Mouse (Mus musculus): Measurements from ENCODE around the gene Atxn10. TPM values are rescaled to one million over a fixed set of nuclear protein-coding genes. Genes with fewer than 3 reads are reported as not detected.

Atxn10 gene
- polyA plus RNA-seq, 1 experiment = 320 TPM

DNA sequence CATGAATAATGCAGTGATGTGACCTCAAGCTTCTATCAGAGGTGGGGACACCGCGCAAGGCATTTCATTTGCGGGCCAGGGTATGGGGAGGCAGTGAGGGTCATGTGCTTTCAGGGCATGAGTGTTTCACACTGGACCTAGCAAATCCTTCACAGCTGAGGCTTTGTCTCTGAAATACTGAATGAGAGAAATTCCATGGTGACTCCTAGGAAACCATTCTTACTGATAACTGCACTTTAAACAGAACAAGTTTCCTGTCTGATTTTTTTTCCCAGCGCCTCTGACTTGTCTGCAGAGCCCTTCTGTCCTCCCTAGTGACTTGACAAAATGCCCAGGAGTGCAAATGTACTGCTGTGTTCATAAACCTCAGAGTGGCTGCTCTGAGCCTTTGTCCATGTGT lies 125.5 kb downstream of the Atxn10 start:
- no peaks in the 10 kb centered on the region for H3K27me3 ChIP-seq (ENCODE audit: control insufficient read depth, insufficient read depth, low read length, poor library complexity, severe bottlenecking)
- H3K27ac ChIP-seq (ENCODE audit: insufficient read depth, low read length) = no peak overlapping the region
- no peak overlapping the region for H3K4me3 ChIP-seq (ENCODE audit: low read depth, low read length)
- peaks cover 2% of the 10 kb centered on the region for H3K4me1 ChIP-seq (ENCODE audit: control insufficient read depth, insufficient read depth, low read length)
- TF ChIP-seq POLR2A (IDR thresholded peaks at IDR 0.05; ENCODE audit: insufficient read depth, low read length) (no peak), EP300 (IDR thresholded peaks at IDR 0.05; ENCODE audit: insufficient read depth, low read depth, low read length) (no peak), CTCF (IDR thresholded peaks at IDR 0.05; ENCODE audit: low read depth, low read length) (no peak)
- H3K36me3 ChIP-seq (ENCODE audit: control insufficient read depth, insufficient read depth, low read length, poor library complexity, severe bottlenecking) = peaks cover 24% of the 10 kb centered on the region
- H3K9me3 ChIP-seq (replicated peaks; ENCODE audit: control insufficient read depth, insufficient read depth, low read length, poor library complexity, severe bottlenecking) = no peaks in the 10 kb centered on the region
- H3K9ac ChIP-seq (ENCODE audit: low read depth, poor library complexity, severe bottlenecking) = no peak overlapping the region

- Histone ChIP-seq H3K4me3 (ENCODE audit: low read depth, low read length) (no peak overlapping the region), H3K4me1 (ENCODE audit: control insufficient read depth, insufficient read depth, low read length) (peaks cover 2% of the 10 kb centered on the region), H3K9ac (ENCODE audit: low read depth, poor library complexity, severe bottlenecking) (no peak overlapping the region), H3K9me3 (replicated peaks; ENCODE audit: control insufficient read depth, insufficient read depth, low read length, poor library complexity, severe bottlenecking) (no peaks in the 10 kb centered on the region), H3K27ac (ENCODE audit: insufficient read depth, low read length) (no peak overlapping the region), H3K27me3 (ENCODE audit: control insufficient read depth, insufficient read depth, low read length, poor library complexity, severe bottlenecking) (no peaks in the 10 kb centered on the region), H3K36me3 (ENCODE audit: control insufficient read depth, insufficient read depth, low read length, poor library complexity, severe bottlenecking) (peaks cover 23% of the 10 kb centered on the region)
- TF ChIP-seq EP300 (IDR thresholded peaks at IDR 0.05; ENCODE audit: insufficient read depth, low read depth, low read length) (no peak), POLR2A (IDR thresholded peaks at IDR 0.05; ENCODE audit: insufficient read depth, low read length) (no peak), CTCF (IDR thresholded peaks at IDR 0.05; ENCODE audit: low read depth, low read length) (no peak)
These were observed 126.1 kb downstream of the Atxn10 start for GRCm38 (mm10) chr15:85462138-85462537.

- Histone ChIP-seq H3K9me3 (replicated peaks; ENCODE audit: control insufficient read depth, insufficient read depth, low read length, poor library complexity, severe bottlenecking) (no peaks in the 10 kb centered on the region), H3K9ac (ENCODE audit: low read depth, poor library complexity, severe bottlenecking) (no peak overlapping the region), H3K4me1 (ENCODE audit: control insufficient read depth, insufficient read depth, low read length) (peaks cover 2% of the 10 kb centered on the region), H3K36me3 (ENCODE audit: control insufficient read depth, insufficient read depth, low read length, poor library complexity, severe bottlenecking) (peaks cover 26% of the 10 kb centered on the region), H3K27me3 (ENCODE audit: control insufficient read depth, insufficient read depth, low read length, poor library complexity, severe bottlenecking) (no peaks in the 10 kb centered on the region), H3K4me3 (ENCODE audit: low read depth, low read length) (no peak overlapping the region), H3K27ac (ENCODE audit: insufficient read depth, low read length) (no peak overlapping the region)
- no peak for TF ChIP-seq EP300 (IDR thresholded peaks at IDR 0.05; ENCODE audit: insufficient read depth, low read depth, low read length)
- TF ChIP-seq CTCF (IDR thresholded peaks at IDR 0.05; ENCODE audit: low read depth, low read length) = no peak
- TF ChIP-seq POLR2A (IDR thresholded peaks at IDR 0.05; ENCODE audit: insufficient read depth, low read length) = no peak
These were observed 127.2 kb downstream of the Atxn10 start for GRCm38 (mm10) chr15:85463027-85463790.

- H3K9ac ChIP-seq (ENCODE audit: low read depth, poor library complexity, severe bottlenecking) = no peak overlapping the region
- no peak for TF ChIP-seq CTCF (IDR thresholded peaks at IDR 0.05; ENCODE audit: low read depth, low read length)
- TF ChIP-seq EP300 (IDR thresholded peaks at IDR 0.05; ENCODE audit: insufficient read depth, low read depth, low read length) = no peak
- no peak for TF ChIP-seq POLR2A (IDR thresholded peaks at IDR 0.05; ENCODE audit: insufficient read depth, low read length)
- H3K36me3 ChIP-seq (ENCODE audit: control insufficient read depth, insufficient read depth, low read length, poor library complexity, severe bottlenecking) = peaks cover 24% of the 10 kb centered on the region
- H3K4me3 ChIP-seq (ENCODE audit: low read depth, low read length) = no peak overlapping the region
- H3K4me1 ChIP-seq (ENCODE audit: control insufficient read depth, insufficient read depth, low read length) = peaks cover 2% of the 10 kb centered on the region
- H3K27ac ChIP-seq (ENCODE audit: insufficient read depth, low read length) = no peak overlapping the region
- H3K27me3 ChIP-seq (ENCODE audit: control insufficient read depth, insufficient read depth, low read length, poor library complexity, severe bottlenecking) = no peaks in the 10 kb centered on the region
- no peaks in the 10 kb centered on the region for H3K9me3 ChIP-seq (replicated peaks; ENCODE audit: control insufficient read depth, insufficient read depth, low read length, poor library complexity, severe bottlenecking)
These were observed 128.1 kb downstream of the Atxn10 start for GRCm38 (mm10) chr15:85464190-85464589.

DNA sequence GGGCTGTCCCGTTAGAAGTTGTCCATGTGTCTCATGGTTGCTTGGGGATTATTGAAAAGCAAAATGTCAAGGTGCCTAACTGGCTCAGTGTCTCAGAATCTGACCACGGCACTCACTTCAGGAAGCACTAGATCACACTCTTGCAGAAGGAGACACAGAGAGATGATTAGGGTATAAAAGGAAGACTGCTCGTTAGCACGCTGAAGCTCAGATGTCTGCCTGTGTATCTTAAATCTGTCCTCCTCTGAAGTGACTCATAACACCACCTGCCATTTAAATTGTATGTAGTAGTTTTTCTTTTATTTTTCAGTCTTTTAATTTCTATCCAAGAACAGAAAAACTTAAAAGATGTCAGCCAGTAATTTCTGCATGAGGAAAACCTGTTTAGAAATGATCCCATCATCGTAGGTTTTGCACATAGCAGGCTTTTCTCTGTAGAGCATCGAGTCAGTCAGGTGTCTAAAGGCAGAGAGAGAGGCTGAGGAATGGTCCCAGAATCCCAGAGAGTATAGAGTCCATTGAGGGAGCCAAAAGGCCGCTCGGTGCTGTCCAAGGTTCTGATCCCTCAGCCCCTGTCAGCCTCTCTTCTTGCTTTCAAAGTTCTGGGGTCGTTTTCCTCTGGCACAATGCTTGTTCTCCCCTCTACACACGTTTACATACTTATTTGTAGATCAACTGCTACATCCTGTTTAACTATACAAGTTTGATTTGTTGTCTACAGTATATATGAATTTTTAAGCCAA lies 128.9 kb downstream of the Atxn10 start:
- Histone ChIP-seq H3K36me3 (ENCODE audit: control insufficient read depth, insufficient read depth, low read length, poor library complexity, severe bottlenecking) (peaks cover 21% of the 10 kb centered on the region), H3K27ac (ENCODE audit: insufficient read depth, low read length) (no peak overlapping the region), H3K9me3 (replicated peaks; ENCODE audit: control insufficient read depth, insufficient read depth, low read length, poor library complexity, severe bottlenecking) (no peaks in the 10 kb centered on the region), H3K4me3 (ENCODE audit: low read depth, low read length) (no peak overlapping the region), H3K4me1 (ENCODE audit: control insufficient read depth, insufficient read depth, low read length) (peaks cover 2% of the 10 kb centered on the region), H3K9ac (ENCODE audit: low read depth, poor library complexity, severe bottlenecking) (no peak overlapping the region), H3K27me3 (ENCODE audit: control insufficient read depth, insufficient read depth, low read length, poor library complexity, severe bottlenecking) (no peaks in the 10 kb centered on the region)
- TF ChIP-seq EP300 (IDR thresholded peaks at IDR 0.05; ENCODE audit: insufficient read depth, low read depth, low read length) (no peak), POLR2A (IDR thresholded peaks at IDR 0.05; ENCODE audit: insufficient read depth, low read length) (no peak), CTCF (IDR thresholded peaks at IDR 0.05; ENCODE audit: low read depth, low read length) (no peak)
